Mouse (Mus musculus) limb, embryonic 14.5 days (tissue): Measurements from ENCODE around the gene Adar. TPM values are rescaled to one million over a fixed set of nuclear protein-coding genes. Genes with fewer than 3 reads are reported as not detected.

Source experiments
- ATAC-seq: fragments of 200-750 bp; cut with Nextera tagmentation; 2 replicates; pipeline ENCODE4 v1.8.0; 2017; ENCODE audit warnings: low read depth, moderate number of reproducible peaks, moderate TSS enrichment; ENCODE audit not compliant: low FRiP score
- DNase-seq: peaks from one replicate; pipeline ENCODE4 v3.0.0-alpha.2; 2015; ENCODE audit warnings: low spot score
- H3K27ac ChIP-seq: fragments of 300-500 bp; sonication (generic); replicated peaks from 2 replicates; pipeline ENCODE4 v1.5.1; 2014; ENCODE audit warnings: low read depth, mild to moderate bottlenecking, low read length, moderate library complexity, mixed read lengths
- H3K27me3 ChIP-seq: fragments of 300-500 bp; sonication (generic); 2 replicates; pipeline ENCODE4 v1.6.1; 2014; ENCODE audit warnings: low read length, mixed read lengths; ENCODE audit not compliant: control insufficient read depth, insufficient read depth
- H3K36me3 ChIP-seq: fragments of 300-500 bp; sonication (generic); 2 replicates; pipeline ENCODE4 v1.6.1; 2014; ENCODE audit warnings: mild to moderate bottlenecking, low read length, moderate library complexity, mixed read lengths; ENCODE audit not compliant: control insufficient read depth, insufficient read depth
- H3K4me1 ChIP-seq: fragments of 300-500 bp; sonication (generic); 2 replicates; pipeline ENCODE4 v1.6.1; 2014; ENCODE audit warnings: antibody characterized with exemption, low read length, mixed read lengths; ENCODE audit not compliant: control insufficient read depth, insufficient read depth
- H3K4me2 ChIP-seq: fragments of 300-500 bp; sonication (generic); replicated peaks from 2 replicates; pipeline ENCODE4 v1.6.1; 2014; ENCODE audit warnings: low read depth, mild to moderate bottlenecking, low read length, moderate library complexity; ENCODE audit not compliant: severe bottlenecking
- H3K4me3 ChIP-seq: fragments of 300-500 bp; sonication (generic); replicated peaks from 2 replicates; pipeline ENCODE4 v1.5.1; 2014; ENCODE audit warnings: low read length
- H3K9ac ChIP-seq: fragments of 300-500 bp; sonication (generic); 2 replicates; pipeline ENCODE4 v1.6.1; 2014; ENCODE audit warnings: mild to moderate bottlenecking, low read depth, low read length, moderate library complexity; ENCODE audit not compliant: severe bottlenecking
- H3K9me3 ChIP-seq: fragments of 300-500 bp; sonication (generic); 2 replicates; pipeline ENCODE4 v1.6.1; 2016; ENCODE audit warnings: low read length; ENCODE audit not compliant: control insufficient read depth
- POLR2A ChIP-seq: fragments of 200-500 bp; IDR thresholded peaks from 2 replicates; pipeline ENCODE4 v1.8.0; 2012; ENCODE audit warnings: inconsistent platforms, mild to moderate bottlenecking, moderate library complexity, borderline replicate concordance; ENCODE audit not compliant: insufficient read depth, insufficient read length; ENCODE audit errors: extremely low read depth
- WGBS: fragments of 180-500 bp; shearing (Covaris S2); extraction: QIAGEN DNeasy Blood & Tissue Kit; methylation state at CpG from one replicate; pipeline ENCODE4 v1.1.7; 2014; 5-methylcytosine and 5-hydroxymethylcytosine counted together
- polyA plus RNA-seq, 2 experiments: library from polyadenylated mRNA; depleted of rRNA in 1 of 2; stranded (reverse) in 1 of 2; unstranded in 1 of 2; fragments of >200 nt; fragmentation: Nextera tagmentation in 1 of 2; extraction: Ambion mirVana in 1 of 2; gene quantifications; 2 replicates each; pipeline versions ENCODE4 v1.2.1 to v1.2.3; 2012 to 2014

Adar gene
- polyA plus RNA-seq, 2 experiments, result 10.8 to 29.3 TPM

DNA sequence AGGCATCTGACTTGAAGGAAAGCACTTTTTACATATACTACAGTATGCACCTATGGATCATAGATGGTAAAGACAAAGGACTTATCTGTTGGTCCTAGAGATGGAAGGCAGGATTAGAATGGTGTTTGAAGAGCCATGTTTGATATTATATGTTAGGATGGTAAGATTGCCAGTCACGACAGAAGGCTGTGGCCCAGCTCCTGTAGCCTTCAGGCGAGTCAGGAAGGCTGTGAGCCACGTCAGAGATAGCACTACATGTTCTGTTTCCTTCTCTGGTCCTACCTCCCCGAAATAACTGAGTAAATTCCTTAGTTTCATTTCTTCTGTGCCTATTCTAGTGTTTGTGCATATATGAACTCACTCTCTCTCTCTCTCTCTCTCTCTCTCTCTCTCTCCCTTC, 17.3 kb downstream of the Adar start:
- H3K4me3 ChIP-seq, result no peak overlapping the region
- H3K4me1 ChIP-seq, result peaks cover 8% of the 10 kb centered on the region
- no peak overlapping the region for H3K9ac ChIP-seq
- no peaks in the 10 kb centered on the region for H3K9me3 ChIP-seq
- H3K27me3 ChIP-seq, result no peaks in the 10 kb centered on the region
- H3K27ac ChIP-seq, result no peak overlapping the region
- WGBS, result 84% methylated on average over 4 of the region's 4 CpGs
- no peak overlapping the region for H3K4me2 ChIP-seq
- ATAC-seq (no peak), DNase-seq (no peak)
- H3K36me3 ChIP-seq, result 0 out of 2 replicates have a peak, but pooled peaks cover 7% of the 10 kb centered on the region
- no peak for TF ChIP-seq POLR2A

DNA sequence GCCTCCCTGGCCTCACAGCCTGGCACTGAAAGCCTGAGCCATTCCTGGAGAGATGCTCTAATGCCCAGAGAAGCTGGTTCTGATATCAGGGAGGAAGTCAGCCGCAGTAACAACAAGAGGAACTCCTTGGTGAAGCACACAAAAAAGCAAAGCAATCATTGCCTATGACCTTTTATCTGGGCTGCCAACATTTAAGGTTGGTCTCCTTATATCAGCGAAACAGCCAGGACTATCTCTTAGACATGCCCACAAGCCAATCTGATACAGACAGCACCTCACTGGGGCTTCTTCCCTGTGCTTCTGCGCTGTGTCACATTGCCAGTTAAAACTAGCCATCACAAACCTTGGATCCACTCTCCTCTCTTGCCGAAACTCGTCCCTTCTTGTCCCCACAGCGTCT, 23.7 kb downstream of the Adar start:
- Histone ChIP-seq H3K4me3 (no peak overlapping the region), H3K27ac (no peak overlapping the region), H3K27me3 (no peaks in the 10 kb centered on the region), H3K9ac (no peak overlapping the region), H3K4me1 (no peaks in the 10 kb centered on the region), H3K9me3 (no peaks in the 10 kb centered on the region), H3K4me2 (no peak overlapping the region), H3K36me3 (peaks cover 53% of the 10 kb centered on the region)
- WGBS, result 91% methylated on average over 6 of the region's 6 CpGs
- ATAC-seq (no peak), DNase-seq (no peak)
- no peak for TF ChIP-seq POLR2A

DNA sequence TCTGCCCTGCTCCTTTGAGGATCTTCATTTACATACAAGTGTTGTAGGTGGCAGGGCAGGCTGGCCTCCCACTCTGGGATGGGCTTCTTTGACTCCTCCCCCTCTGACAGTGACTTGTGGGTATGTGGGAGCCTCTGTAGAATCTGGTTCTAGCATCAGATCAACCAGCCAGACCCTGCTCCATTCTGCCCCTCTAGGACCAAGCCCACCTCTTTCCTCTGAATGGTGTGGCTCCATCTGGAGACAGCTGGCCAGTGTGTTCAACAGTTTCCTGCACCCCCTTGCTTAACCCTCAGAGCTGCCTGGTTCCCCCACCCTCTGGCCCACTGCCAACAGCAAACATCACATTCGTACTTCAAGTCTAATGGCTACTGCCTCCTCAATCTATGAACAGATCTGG, 37.5 kb downstream of the Adar start:
- H3K27ac ChIP-seq, result no peak overlapping the region
- no peaks in the 10 kb centered on the region for H3K4me1 ChIP-seq
- no peaks in the 10 kb centered on the region for H3K27me3 ChIP-seq
- peaks cover 39% of the 10 kb centered on the region for H3K36me3 ChIP-seq
- DNase-seq (no peak), ATAC-seq (no peak)
- no peak overlapping the region for H3K4me2 ChIP-seq
- no peak overlapping the region for H3K4me3 ChIP-seq
- H3K9me3 ChIP-seq, result no peaks in the 10 kb centered on the region
- no peak overlapping the region for H3K9ac ChIP-seq
- WGBS, result 44% methylated on average over 1 of the region's 1 CpGs
- TF ChIP-seq POLR2A, result no peak

DNA sequence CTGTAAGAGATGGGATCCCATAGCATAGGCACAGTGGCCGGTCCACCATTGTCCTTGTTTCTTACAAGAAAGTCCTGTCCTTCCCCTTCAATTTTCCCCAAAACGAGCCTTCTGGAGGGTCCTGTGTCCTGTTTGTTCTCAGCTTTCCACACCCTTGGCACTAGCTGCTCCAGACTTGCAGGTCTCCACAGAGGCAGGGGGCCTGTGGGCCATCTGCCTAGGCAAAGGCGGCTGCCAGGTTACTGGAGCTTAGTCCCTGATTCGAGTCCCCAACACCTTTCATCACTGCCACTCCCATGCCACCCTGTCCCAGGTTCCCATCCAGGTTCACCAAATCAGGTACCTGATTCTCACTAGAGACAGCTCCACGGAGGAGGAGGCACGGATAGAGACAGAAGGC, 40.5 kb downstream of the Adar start:
- no peak overlapping the region for H3K9ac ChIP-seq
- H3K4me3 ChIP-seq, result no peak overlapping the region
- no peak overlapping the region for H3K27ac ChIP-seq
- 69% methylated on average over 6 of the region's 6 CpGs for WGBS
- H3K4me2 ChIP-seq, result no peak overlapping the region
- H3K36me3 ChIP-seq, result peaks cover 16% of the 10 kb centered on the region
- no peak for TF ChIP-seq POLR2A
- ATAC-seq, result no peak
- H3K4me1 ChIP-seq, result no peaks in the 10 kb centered on the region
- no peak for DNase-seq
- H3K27me3 ChIP-seq, result no peaks in the 10 kb centered on the region
- no peaks in the 10 kb centered on the region for H3K9me3 ChIP-seq

DNA sequence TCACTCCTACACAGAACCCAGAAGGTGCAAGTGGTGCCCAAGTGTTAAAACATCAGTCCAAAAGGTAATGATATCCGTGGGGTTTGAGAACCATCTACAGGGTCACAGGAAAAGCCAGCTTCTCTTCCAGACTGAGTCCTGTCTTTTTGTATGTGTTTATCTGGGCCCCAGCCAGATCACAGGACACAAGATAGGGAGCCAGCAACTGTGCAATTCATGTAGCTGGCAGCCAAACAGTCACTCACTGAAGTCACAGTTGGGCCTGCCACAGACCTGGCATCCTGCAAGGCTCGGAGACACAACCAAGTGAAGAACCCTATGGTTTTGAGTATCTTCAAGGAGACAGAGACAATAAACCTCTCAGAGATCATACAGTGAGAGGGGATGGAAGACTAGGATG, 43.0 kb downstream of the Adar start:
- H3K4me1 ChIP-seq, result no peaks in the 10 kb centered on the region
- H3K9ac ChIP-seq, result no peak overlapping the region
- no peaks in the 10 kb centered on the region for H3K36me3 ChIP-seq
- no peaks in the 10 kb centered on the region for H3K27me3 ChIP-seq
- H3K9me3 ChIP-seq, result no peaks in the 10 kb centered on the region
- H3K4me2 ChIP-seq, result no peak overlapping the region
- 80% methylated on average over 2 of the region's 2 CpGs for whole genome bisulfite sequencing
- TF ChIP-seq POLR2A, result no peak
- H3K27ac ChIP-seq, result no peak overlapping the region
- DNase-seq (no peak), ATAC-seq (no peak)
- H3K4me3 ChIP-seq, result no peak overlapping the region

DNA sequence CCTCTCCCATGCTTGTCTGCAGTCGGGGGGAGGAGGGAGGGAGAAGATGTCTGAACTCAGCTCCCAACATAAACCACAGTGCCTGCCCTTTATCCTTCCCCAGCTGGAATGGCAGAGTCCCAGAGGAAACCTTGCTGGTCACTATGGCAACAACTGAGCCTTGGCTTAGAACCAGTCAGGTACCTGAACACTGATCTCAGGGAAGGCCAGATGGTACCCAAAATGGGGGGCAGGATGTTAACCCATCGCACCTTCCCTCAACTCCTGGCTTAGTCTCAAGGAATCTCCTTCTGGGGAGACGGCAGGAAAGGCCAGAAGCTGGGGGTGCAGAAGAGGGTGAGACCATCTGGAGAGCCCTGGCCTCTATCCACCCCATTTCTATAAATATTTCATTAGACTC, 45.0 kb downstream of the Adar start:
- no peak overlapping the region for H3K4me3 ChIP-seq
- no peak overlapping the region for H3K9ac ChIP-seq
- ATAC-seq, result no peak
- H3K4me1 ChIP-seq, result peaks cover 4% of the 10 kb centered on the region; the same call in 1 of the 2 replicates
- H3K4me2 ChIP-seq, result no peak overlapping the region
- no peak for TF ChIP-seq POLR2A
- no peak overlapping the region for H3K27ac ChIP-seq
- DNase-seq, result no peak
- no peaks in the 10 kb centered on the region for H3K9me3 ChIP-seq
- H3K36me3 ChIP-seq, result no peaks in the 10 kb centered on the region
- WGBS, result 63% methylated on average over 3 of the region's 3 CpGs
- H3K27me3 ChIP-seq, result no peaks in the 10 kb centered on the region
